Mouse (Mus musculus): ENCODE results near the gene Myh2.

- TF ChIP-seq CTCF (IDR thresholded peaks at IDR 0.05; ENCODE audit: extremely low read depth, insufficient read length, insufficient replicate concordance, low read depth, low read length) (no peak), POLR2A (IDR thresholded peaks at IDR 0.05; ENCODE audit: low read depth, low read length) (no peak)
Observed at GRCm38 (mm10) chr11:67176376-67176775, 5.5 kb downstream of the Myh2 start.

Measured in small intestine, adult 2 months (tissue).